Comparison of ENCODE assay signal across 11 mouse cellular contexts in the genomic region with DNA sequence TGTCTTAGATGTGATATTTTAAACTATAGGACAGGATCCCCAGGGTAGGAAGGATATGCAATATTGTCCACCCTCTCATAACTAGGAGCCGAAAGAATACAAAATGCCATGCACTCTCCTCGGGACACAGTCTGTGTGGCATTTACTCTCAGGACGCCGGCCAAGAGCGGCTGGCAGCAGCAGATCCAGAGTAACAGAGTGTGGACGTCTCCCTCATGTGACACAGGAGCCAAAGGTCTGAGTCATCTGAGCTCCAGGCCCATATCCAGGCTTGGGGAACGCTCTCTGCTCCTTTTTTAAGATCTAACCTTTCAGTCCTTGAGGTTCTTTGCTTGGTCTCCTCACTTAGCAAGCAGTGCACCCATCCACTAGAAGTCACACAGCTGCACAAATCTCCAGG.
DNase-seq lines count a peak whose midpoint lies in the region; ATAC-seq and TF ChIP-seq lines count a peak whose summit lies in the region.
"Had no signal": no experiment of that assay in that cellular context is flagged by ENCODE, and none has a peak within 500 bp of the region (broad histone marks: within the 10 kb centered on the region; RNA-seq: fewer than 3 reads in every experiment).

No protein-coding gene starts in this region.

- no peaks in the 10 kb centered on the region for H3K9me3 ChIP-seq in liver, postnatal 0 days (ENCODE audit: low read length)
- H3K9me3 ChIP-seq in heart, embryonic 13.5 days = no peaks in the 10 kb centered on the region
- no peaks in the 10 kb centered on the region for H3K9me3 ChIP-seq in midbrain, embryonic 10.5 days (replicated peaks)
- H3K9me3 ChIP-seq: forebrain, embryonic 12.5 days; midbrain, embryonic 12.5 days had no signal

- 69% methylated on average over 7 of the region's 7 CpGs for WGBS in liver, postnatal 0 days (ENCODE audit: insufficient replicate concordance)
- WGBS in heart, embryonic 13.5 days = 41% methylated on average over 7 of the region's 7 CpGs
- 83% methylated on average over 7 of the region's 7 CpGs for WGBS in midbrain, embryonic 10.5 days

- H3K27ac ChIP-seq in liver, postnatal 0 days (ENCODE audit: low read depth) = 0 out of 2 replicates have a peak overlapping the region, but pooled peaks have one; percentile 11
- H3K27ac ChIP-seq in heart, embryonic 13.5 days (replicated peaks) = peak overlapping the region; percentile 84
- no peak overlapping the region for H3K27ac ChIP-seq in midbrain, embryonic 10.5 days (replicated peaks)
- H3K27ac ChIP-seq: forebrain, embryonic 12.5 days; midbrain, embryonic 12.5 days had no signal

- 0 out of 2 replicates have a peak, but pooled peaks have one; percentile 3 for TF ChIP-seq CTCF in liver, postnatal 0 days (IDR thresholded peaks at IDR 0.05; ENCODE audit: low read depth)

- TF ChIP-seq EP300 in liver, postnatal 0 days (IDR thresholded peaks at IDR 0.05; ENCODE audit: low read depth) = no peak

- peaks cover 9% of the 10 kb centered on the region; the same call in 1 of the 2 replicates for H3K4me1 ChIP-seq in liver, postnatal 0 days (ENCODE audit: insufficient read depth)
- peaks cover 42% of the 10 kb centered on the region for H3K4me1 ChIP-seq in heart, embryonic 13.5 days
- no peaks in the 10 kb centered on the region for H3K4me1 ChIP-seq in midbrain, embryonic 10.5 days
- H3K4me1 ChIP-seq: forebrain, embryonic 12.5 days; midbrain, embryonic 12.5 days had no signal

- H3K4me3 ChIP-seq in liver, postnatal 0 days (ENCODE audit: low read depth, low read length) = no peak overlapping the region
- H3K4me3 ChIP-seq in heart, embryonic 13.5 days = no peak overlapping the region
- H3K4me3 ChIP-seq in midbrain, embryonic 10.5 days = no peak overlapping the region
- H3K4me3 ChIP-seq: forebrain, embryonic 12.5 days; midbrain, embryonic 12.5 days had no signal

- peak; percentile 47; the same call in 1 of the 2 replicates for ATAC-seq in liver, postnatal 0 days
- ATAC-seq in heart, embryonic 13.5 days (ENCODE audit: extremely low read depth, insufficient number of reproducible peaks, low FRiP score, low TSS enrichment) = no peak

- DNase-seq in liver, postnatal 0 days = no peak
- DNase-seq in liver = no peak
- DNase-seq in cerebellum, postnatal 10 days = peak; percentile 63 to 72
- peak; percentile 51 for DNase-seq in lung, postnatal 25 days (ENCODE audit: low spot score)
- DNase-seq in thymus, postnatal 0 days (ENCODE audit: low spot score) = no peak
- DNase-seq in ovary, postnatal 14 days (ENCODE audit: low spot score) = no peak
- no peak for DNase-seq in midbrain, embryonic 10.5 days (ENCODE audit: low spot score)
- DNase-seq: right cerebral cortex, postnatal 14 days had no signal

- no peaks in the 10 kb centered on the region for H3K27me3 ChIP-seq in liver, postnatal 0 days (ENCODE audit: insufficient read depth, low read length)
- H3K27me3 ChIP-seq in heart, embryonic 13.5 days (replicated peaks) = no peaks in the 10 kb centered on the region
- 0 out of 2 replicates have a peak, but pooled peaks cover 5% of the 10 kb centered on the region for H3K27me3 ChIP-seq in midbrain, embryonic 10.5 days (ENCODE audit: low read depth, poor library complexity, severe bottlenecking)

- H3K36me3 ChIP-seq in liver, postnatal 0 days (replicated peaks; ENCODE audit: insufficient read depth, low read length) = no peaks in the 10 kb centered on the region
- no peaks in the 10 kb centered on the region for H3K36me3 ChIP-seq in heart, embryonic 13.5 days
- no peaks in the 10 kb centered on the region for H3K36me3 ChIP-seq in midbrain, embryonic 10.5 days
- H3K36me3 ChIP-seq: forebrain, embryonic 12.5 days; midbrain, embryonic 12.5 days had no signal

- H3K9ac ChIP-seq in liver, postnatal 0 days (replicated peaks) = 0 out of 2 replicates have a peak overlapping the region, but pooled peaks have one; percentile 11
- peak overlapping the region; percentile 24; the same call in 1 of the 2 replicates for H3K9ac ChIP-seq in heart, embryonic 13.5 days
- H3K9ac ChIP-seq: forebrain, embryonic 12.5 days; midbrain, embryonic 12.5 days had no signal

- no peak overlapping the region for H3K4me2 ChIP-seq in liver, postnatal 0 days (ENCODE audit: low read depth, low read length)
- peak overlapping the region; percentile 2; the same call in 1 of the 2 replicates for H3K4me2 ChIP-seq in heart, embryonic 13.5 days
- H3K4me2 ChIP-seq: forebrain, embryonic 12.5 days; midbrain, embryonic 12.5 days had no signal

Comparison
In these comparisons a context has a peak if more than half of its experiments do, and no peak if none do; other contexts are left out.
1. DNase-seq: peak in cerebellum, postnatal 10 days (2 of 2) and lung, postnatal 25 days (single experiment); none in liver, postnatal 0 days (single experiment), liver (single experiment), thymus, postnatal 0 days (single experiment), ovary, postnatal 14 days (single experiment) and midbrain, embryonic 10.5 days (single experiment).